Mouse (Mus musculus) C2C12 (cell line): ENCODE data around the gene Mylk2.

Source experiments
- CTCF ChIP-seq: IDR thresholded peaks from one replicate; pipeline ENCODE4 v1.5.1; 2011; ENCODE audit not compliant: control insufficient read depth, insufficient read depth, insufficient read length
- FOSL1 ChIP-seq: IDR thresholded peaks from one replicate; pipeline ENCODE4 v1.8.0; 2011; ENCODE audit warnings: mild to moderate bottlenecking, low read length; ENCODE audit not compliant: poor library complexity, insufficient read depth, severe bottlenecking
- MYOD1 ChIP-seq: IDR thresholded peaks from one replicate; pipeline ENCODE4 v1.6.1; 2011; ENCODE audit warnings: low read depth; ENCODE audit not compliant: control insufficient read depth, insufficient read length
- MYOG ChIP-seq: IDR thresholded peaks from one replicate; pipeline ENCODE4 v1.6.1; 2011; ENCODE audit not compliant: control insufficient read depth, insufficient read length; ENCODE audit errors: extremely low read depth
- USF1 ChIP-seq: IDR thresholded peaks from one replicate; pipeline ENCODE4 v1.6.1; 2011; ENCODE audit warnings: low read depth, mild to moderate bottlenecking, control low read depth, moderate library complexity

GRCm38 (mm10) chr2:152924128-152924527 lies 13.0 kb downstream of the Mylk2 start:
- TF ChIP-seq CTCF, result no peak
- TF ChIP-seq FOSL1, result no peak
- TF ChIP-seq MYOG, result no peak
- no peak for TF ChIP-seq USF1
- TF ChIP-seq MYOD1, result no peak
